Mouse (Mus musculus): ENCODE data around the gene Hyal1.
A peak's percentile ranks its signal among the peaks of the same experiment; 100 is the strongest.

- TF ChIP-seq CTCF (IDR thresholded peaks at IDR 0.05; ENCODE audit: borderline replicate concordance, extremely low read depth, insufficient read depth, insufficient read length) = peak; percentile 97
- TF ChIP-seq POLR2A (IDR thresholded peaks at IDR 0.05; ENCODE audit: borderline replicate concordance, extremely low read depth, insufficient read depth, insufficient read length, poor library complexity, severe bottlenecking) = peak; percentile 58; the same call in 1 of the 2 replicates
These were observed 35.6 kb downstream of the Hyal1 start for GRCm38 (mm10) chr9:107612191-107612944.
